ENCODE assay signal across 20 mouse cellular contexts in the genomic region with DNA sequence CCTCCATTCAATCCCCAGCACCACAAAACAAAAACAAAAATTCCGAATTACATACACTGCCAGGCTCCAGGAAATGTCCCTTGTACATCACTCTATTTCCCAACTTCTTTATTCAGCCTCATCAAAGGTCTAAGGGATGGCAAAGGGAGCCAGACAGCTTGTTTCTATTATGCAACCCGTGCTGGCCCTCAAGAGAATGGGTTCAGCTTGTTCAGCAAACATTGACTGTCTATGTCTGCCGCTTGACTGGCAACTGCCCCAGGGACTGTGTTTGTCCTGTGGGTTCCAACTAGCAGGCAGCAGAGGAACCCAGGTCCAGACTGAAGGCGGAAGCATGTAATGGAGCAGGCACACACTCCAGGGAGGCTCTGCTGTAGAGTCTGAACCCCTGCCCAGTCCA. TPM values are rescaled to one million over a fixed set of nuclear protein-coding genes. Genes with fewer than 3 reads are reported as not detected.
DNase-seq lines count a peak whose midpoint lies in the region; ATAC-seq and TF ChIP-seq lines count a peak whose summit lies in the region.
"Had no signal": no experiment of that assay in that cellular context is flagged by ENCODE, and none has a peak within 500 bp of the region (broad histone marks: within the 10 kb centered on the region; RNA-seq: fewer than 3 reads in every experiment).

No protein-coding gene starts in this region.

- no peak for TF ChIP-seq POLR2A in lung, adult 2 months (IDR thresholded peaks at IDR 0.05; ENCODE audit: borderline replicate concordance, extremely low read depth, low read depth, low read length)
- TF ChIP-seq POLR2A in liver, adult 2 months (IDR thresholded peaks at IDR 0.05; ENCODE audit: extremely low read depth, insufficient read depth, low read length) = no peak

- no peak overlapping the region for H3K9ac ChIP-seq in liver, adult 2 months (ENCODE audit: low read depth, low read length)
- H3K9ac ChIP-seq in lung, postnatal 0 days (replicated peaks; ENCODE audit: low read depth) = no peak overlapping the region
- H3K9ac ChIP-seq: embryonic facial prominence, embryonic 12.5 days; heart, embryonic 13.5 days; hindbrain, embryonic 14.5 days; limb, embryonic 13.5 days had no signal

- ATAC-seq in lung, postnatal 0 days = no peak
- ATAC-seq: forebrain, embryonic 16.5 days; Patski had no signal

- 58% methylated on average over 4 of the region's 4 CpGs for WGBS in lung, adult 2 months
- WGBS in liver, adult 2 months = 24% methylated on average over 4 of the region's 4 CpGs
- 56% methylated on average over 4 of the region's 4 CpGs for WGBS in lung, postnatal 0 days

- peak overlapping the region; percentile 14 for H3K27ac ChIP-seq in liver, adult 2 months (replicated peaks; ENCODE audit: insufficient read depth, low read depth, low read length)
- H3K27ac ChIP-seq in lung, postnatal 0 days (ENCODE audit: low read length) = peak overlapping the region; percentile 43; the same call in 1 of the 2 replicates
- H3K27ac ChIP-seq: embryonic facial prominence, embryonic 12.5 days; heart, embryonic 13.5 days; hindbrain, embryonic 14.5 days; limb, embryonic 13.5 days had no signal

- no peaks in the 10 kb centered on the region for H3K79me2 ChIP-seq in liver, adult 2 months (ENCODE audit: control insufficient read depth, insufficient read depth, low read length)

- TF ChIP-seq EP300 in lung, postnatal 0 days (IDR thresholded peaks at IDR 0.05) = no peak

- H3K36me3 ChIP-seq in liver, adult 2 months (ENCODE audit: control insufficient read depth, insufficient read depth, low read length) = no peaks in the 10 kb centered on the region
- H3K36me3 ChIP-seq in lung, postnatal 0 days (ENCODE audit: insufficient read depth, low read length) = no peaks in the 10 kb centered on the region

- TF ChIP-seq CTCF in lung, adult 2 months (IDR thresholded peaks at IDR 0.05; ENCODE audit: insufficient read depth, low read length) = no peak
- TF ChIP-seq CTCF in liver, adult 2 months (IDR thresholded peaks at IDR 0.05; ENCODE audit: low read depth, low read length) = no peak
- no peak for TF ChIP-seq CTCF in lung, postnatal 0 days (IDR thresholded peaks at IDR 0.05)

- H3K4me2 ChIP-seq in lung, postnatal 0 days (replicated peaks; ENCODE audit: low read depth, low read length) = no peak overlapping the region
- H3K4me2 ChIP-seq: embryonic facial prominence, embryonic 12.5 days; heart, embryonic 13.5 days; hindbrain, embryonic 14.5 days; limb, embryonic 13.5 days had no signal

- no peaks in the 10 kb centered on the region for H3K27me3 ChIP-seq in liver, adult 2 months (ENCODE audit: control insufficient read depth, insufficient read depth, low read length)
- no peaks in the 10 kb centered on the region for H3K27me3 ChIP-seq in lung, postnatal 0 days (replicated peaks; ENCODE audit: insufficient read depth, low read length)
- H3K27me3 ChIP-seq: embryonic facial prominence, embryonic 12.5 days; heart, embryonic 13.5 days; limb, embryonic 13.5 days; Patski had no signal

- no peak overlapping the region for H3K4me3 ChIP-seq in lung, adult 2 months (replicated peaks; ENCODE audit: extremely low read depth, low read depth, low read length)
- no peak overlapping the region for H3K4me3 ChIP-seq in liver, adult 2 months (ENCODE audit: insufficient read depth, low read depth, low read length)
- H3K4me3 ChIP-seq in lung, postnatal 0 days (ENCODE audit: low read depth, low read length) = no peak overlapping the region
- H3K4me3 ChIP-seq: embryonic facial prominence, embryonic 12.5 days; heart, embryonic 13.5 days; limb, embryonic 13.5 days had no signal

- peak; percentile 65 to 78 for DNase-seq in lung, adult 18-20 months
- DNase-seq in lung, adult 2 months = no peak
- peak; percentile 100 for DNase-seq in liver, adult 2 months (ENCODE audit: extremely low read depth, low read depth, low spot score)
- DNase-seq in lung, postnatal 0 days (ENCODE audit: low spot score) = peak; percentile 64
- DNase-seq in thymus, postnatal 25 days = no peak
- no peak for DNase-seq in urinary bladder, adult 18-20 months (ENCODE audit: low spot score in 2 of 2)
- no peak for DNase-seq in frontal cortex, postnatal 14 days (ENCODE audit: low spot score in 2 of 2)
- DNase-seq: cerebellum, adult 9-10 months; heart, postnatal 36 days; right cerebral cortex, postnatal 25 days had no signal

- peaks cover 6% of the 10 kb centered on the region; the same call in 1 of the 2 replicates for H3K4me1 ChIP-seq in lung, adult 2 months (ENCODE audit: control insufficient read depth, insufficient read depth, low read length)
- peaks cover 23% of the 10 kb centered on the region for H3K4me1 ChIP-seq in liver, adult 2 months (ENCODE audit: control insufficient read depth, insufficient read depth, low read length)
- peaks cover 5% of the 10 kb centered on the region; the same call in 1 of the 2 replicates for H3K4me1 ChIP-seq in lung, postnatal 0 days (ENCODE audit: insufficient read depth, low read depth, low read length)

- H3K9me3 ChIP-seq in lung, postnatal 0 days (ENCODE audit: low read length) = no peaks in the 10 kb centered on the region
- H3K9me3 ChIP-seq: embryonic facial prominence, embryonic 12.5 days; heart, embryonic 13.5 days; limb, embryonic 13.5 days had no signal

RNA-seq across cellular contexts. Expression of a gene that starts 4.2 kb away (rescaled TPM):
- 25.8 and 46.6 TPM in 2 replicates for polyA plus RNA-seq in lung, adult 2 months (2012; rRNA removed)
- total RNA-seq in liver, adult 2 months (2014; rRNA removed) = 15.6 and 21.0 TPM in 2 replicates
- 8.1 and 9.4 TPM in 2 replicates for polyA plus RNA-seq in liver, adult 2 months (2012; rRNA removed)
- polyA plus RNA-seq in lung, postnatal 0 days (2015; fragmentation: Nextera tagmentation; extraction: Ambion mirVana) = 31.9 and 33.9 TPM in 2 replicates

RNA-seq across cellular contexts. Expression of a gene that starts 5.7 kb away (rescaled TPM):
- 92.8 and 106 TPM in 2 replicates for polyA plus RNA-seq in lung, adult 2 months (2012; rRNA removed)
- total RNA-seq in liver, adult 2 months (2014; rRNA removed) = 47.6 and 449 TPM in 2 replicates
- polyA plus RNA-seq in liver, adult 2 months (2012; rRNA removed) = 107 and 123 TPM in 2 replicates
- polyA plus RNA-seq in lung, postnatal 0 days (2015; fragmentation: Nextera tagmentation; extraction: Ambion mirVana) = 71.0 and 76.9 TPM in 2 replicates

RNA-seq across cellular contexts. Expression of a gene that starts 32.9 kb away (rescaled TPM):
- 22.0 and 32.4 TPM in 2 replicates for polyA plus RNA-seq in lung, adult 2 months (2012; rRNA removed)
- 1.3 and 2.2 TPM in 2 replicates for total RNA-seq in liver, adult 2 months (2014; rRNA removed)
- 1.7 and 1.8 TPM in 2 replicates for polyA plus RNA-seq in liver, adult 2 months (2012; rRNA removed)
- polyA plus RNA-seq in lung, postnatal 0 days (2015; fragmentation: Nextera tagmentation; extraction: Ambion mirVana) = 3.6 and 4.3 TPM in 2 replicates

RNA-seq across cellular contexts. Expression of a gene that starts 48.5 kb away (rescaled TPM):
- polyA plus RNA-seq in lung, adult 2 months (2012; rRNA removed) = 1.1 and 1.2 TPM in 2 replicates
- 27.5 and 36.5 TPM in 2 replicates for total RNA-seq in liver, adult 2 months (2014; rRNA removed)
- 54.9 and 80.8 TPM in 2 replicates for polyA plus RNA-seq in liver, adult 2 months (2012; rRNA removed)
- 0.08 and 0.16 TPM in 2 replicates for polyA plus RNA-seq in lung, postnatal 0 days (2015; fragmentation: Nextera tagmentation; extraction: Ambion mirVana)
- total RNA-seq: heart, postnatal 36 days; layer of hippocampus, postnatal 25 days; left cerebral cortex, postnatal 14 days; midbrain, postnatal 0 days had no signal
- polyA plus RNA-seq: forebrain, embryonic 16.5 days; hindbrain, embryonic 14.5 days had no signal

RNA-seq across cellular contexts. Expression of a gene that starts 54.7 kb away (rescaled TPM):
- 337 and 400 TPM in 2 replicates for polyA plus RNA-seq in lung, adult 2 months (2012; rRNA removed)
- 1.0 and 1.8 TPM in 2 replicates for total RNA-seq in liver, adult 2 months (2014; rRNA removed)
- 2.3 and 4.5 TPM in 2 replicates for polyA plus RNA-seq in liver, adult 2 months (2012; rRNA removed)
- 109 and 123 TPM in 2 replicates for polyA plus RNA-seq in lung, postnatal 0 days (2015; fragmentation: Nextera tagmentation; extraction: Ambion mirVana)
- total RNA-seq: common myeloid progenitor, adult 5-6 weeks had no signal

Comparison
In these comparisons a context has a peak if more than half of its experiments do, and no peak if none do; other contexts are left out.
1. DNase-seq: peak in lung, adult 18-20 months (2 of 2), liver, adult 2 months (single experiment) and lung, postnatal 0 days (single experiment); none in lung, adult 2 months (single experiment), thymus, postnatal 25 days (single experiment), urinary bladder, adult 18-20 months (0 of 2) and frontal cortex, postnatal 14 days (0 of 2).